Mouse (Mus musculus) brain, embryonic 14.5 days (tissue): ENCODE data around the gene Cramp1l. TPM values are rescaled to one million over a fixed set of nuclear protein-coding genes. Genes with fewer than 3 reads are reported as not detected.
"Not testable (repeated sequence)": the region's sequence is repeated elsewhere in the genome, so short reads cannot be mapped to it uniquely, and the experiment has no call there.

Experiments used
- DNase-seq: peaks from one replicate; pipeline ENCODE4 v3.0.0-alpha.2; 2011; ENCODE audit warnings: low read depth
- CTCF ChIP-seq: fragments of 200-500 bp; IDR thresholded peaks from 2 replicates; pipeline ENCODE4 v1.5.1; 2012; ENCODE audit warnings: inconsistent platforms, mild to moderate bottlenecking, moderate library complexity, borderline replicate concordance; ENCODE audit not compliant: insufficient read depth, insufficient read length; ENCODE audit errors: extremely low read depth
- POLR2A ChIP-seq: fragments of 200-500 bp; IDR thresholded peaks from 2 replicates; pipeline ENCODE4 v1.6.1; 2012; ENCODE audit warnings: mild to moderate bottlenecking, inconsistent platforms, borderline replicate concordance; ENCODE audit not compliant: poor library complexity, insufficient read depth, insufficient read length, severe bottlenecking; ENCODE audit errors: extremely low read depth
- polyA plus RNA-seq: library from polyadenylated mRNA; depleted of rRNA; stranded (reverse); fragments of >200 nt; gene quantifications from 2 replicates; pipeline ENCODE4 v1.2.3, GENCODE M21; 2012

The Cramp1l gene
- polyA plus RNA-seq, 1 experiment, result 31.4 TPM

DNA sequence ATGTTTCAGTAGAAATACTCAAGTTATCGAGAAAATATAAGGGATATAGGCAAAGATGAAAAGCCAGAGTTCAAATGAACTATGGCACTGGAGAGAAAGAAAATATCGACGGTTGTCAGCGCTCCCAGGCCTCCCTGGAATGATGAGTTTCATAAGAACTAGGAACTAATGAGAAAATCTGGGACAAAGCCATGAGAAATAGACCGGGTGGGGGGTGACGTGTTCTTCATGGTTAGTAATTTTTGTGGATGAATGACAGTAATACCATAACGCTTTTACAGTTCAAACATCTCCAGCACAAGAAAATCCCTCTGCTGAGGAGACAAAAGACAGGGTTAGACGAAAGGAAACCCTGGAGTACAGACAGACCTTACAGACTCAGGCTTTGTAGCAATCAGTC is 56.2 kb downstream of the Cramp1l start:
- no peak for TF ChIP-seq CTCF
- no peak for TF ChIP-seq POLR2A

DNA sequence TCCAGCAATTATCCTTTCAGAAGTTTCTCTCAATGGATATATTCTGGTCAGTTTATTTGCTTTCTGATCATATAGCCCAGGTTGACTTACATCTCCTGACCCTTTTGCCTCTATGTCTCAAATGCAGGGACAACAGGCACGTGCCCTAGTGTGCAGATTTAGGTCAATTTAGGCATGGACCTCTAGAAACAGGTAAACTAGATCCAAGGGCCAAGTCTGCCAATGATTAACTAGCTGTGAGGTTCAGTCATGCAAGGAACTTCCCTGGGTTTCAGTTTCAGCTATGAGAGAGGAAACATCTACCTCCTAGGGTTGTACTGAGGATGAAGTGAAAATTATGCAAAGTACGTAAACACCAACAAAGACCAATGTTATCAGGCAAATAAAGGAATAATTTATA is 62.3 kb downstream of the Cramp1l start:
- no peak for DNase-seq
- TF ChIP-seq POLR2A (no peak), CTCF (no peak)

More for the DNA sequence above, 56.2 kb downstream of the Cramp1l start:
- DNase-seq, result peak; percentile 26

DNA sequence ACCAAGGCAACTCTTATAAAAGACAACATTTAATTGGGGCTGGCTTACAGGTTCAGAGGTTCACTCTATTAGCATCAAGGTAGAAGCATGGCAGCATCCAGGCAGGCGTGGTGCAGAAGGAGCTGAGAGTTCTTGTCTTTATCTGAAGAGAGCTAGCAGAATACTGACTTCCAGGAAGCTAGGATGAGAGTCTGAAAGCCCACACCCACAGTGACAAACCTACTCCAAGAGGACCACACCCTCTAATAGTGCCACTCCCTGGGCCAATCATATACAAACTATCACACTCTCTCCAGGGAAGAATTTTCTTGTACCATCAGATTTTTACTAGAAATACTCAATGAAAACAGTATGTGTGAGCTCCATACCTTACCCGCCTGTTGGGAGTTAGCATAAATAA is 64.9 kb downstream of the Cramp1l start:
- DNase-seq, result no peak
- TF ChIP-seq POLR2A, result no peak
- no peak for TF ChIP-seq CTCF

GRCm38 (mm10) chr17:24948204-24948603 is 67.4 kb downstream of the Cramp1l start:
- DNase-seq, result no peak
- TF ChIP-seq POLR2A, result no peak
- TF ChIP-seq CTCF, result no peak

DNA sequence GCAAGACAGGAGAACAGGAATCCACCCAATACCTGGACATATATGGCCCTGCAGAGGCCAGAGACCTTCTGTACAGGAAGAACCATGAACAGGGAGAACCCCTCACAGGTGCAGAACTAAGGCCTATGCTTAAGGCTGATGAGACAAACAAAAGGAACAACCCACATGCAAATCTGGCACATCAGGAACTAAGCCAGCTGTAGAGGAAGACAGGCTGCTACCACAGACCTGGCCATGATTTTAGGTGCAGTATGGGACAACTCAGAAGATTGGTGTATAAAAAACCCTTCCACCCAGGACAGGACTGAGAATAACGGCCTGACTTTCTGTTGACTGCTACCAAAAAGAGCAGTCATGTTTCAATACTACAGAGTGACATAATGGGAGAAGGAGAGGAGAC is 72.0 kb downstream of the Cramp1l start:
- DNase-seq, result not testable (repeated sequence)

GRCm38 (mm10) chr17:24943036-24943435 is 72.6 kb downstream of the Cramp1l start:
- TF ChIP-seq CTCF, result no peak
- TF ChIP-seq POLR2A, result no peak
- DNase-seq, result no peak

DNA sequence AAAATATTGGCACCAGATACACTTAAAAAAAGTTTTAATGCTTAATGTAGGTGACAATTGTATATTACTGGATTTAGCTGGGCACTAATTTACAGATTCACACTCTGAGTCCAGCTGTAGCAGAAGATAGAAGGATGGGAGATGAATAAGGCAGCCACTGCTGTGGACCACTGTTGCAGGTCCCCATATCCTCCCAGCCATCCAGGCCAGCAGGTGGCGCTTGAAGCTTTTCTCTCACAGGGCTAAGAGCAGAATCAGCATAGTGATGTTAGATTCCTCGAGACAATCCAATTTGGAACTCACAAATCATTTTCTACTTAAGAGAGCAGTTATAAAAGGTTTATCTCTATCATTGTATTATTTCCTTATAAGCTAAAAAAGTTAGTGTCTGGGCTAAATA is 73.1 kb downstream of the Cramp1l start:
- peak; percentile 55; the same call in 1 of the 2 replicates for TF ChIP-seq CTCF
- DNase-seq, result peak; percentile 19

DNA sequence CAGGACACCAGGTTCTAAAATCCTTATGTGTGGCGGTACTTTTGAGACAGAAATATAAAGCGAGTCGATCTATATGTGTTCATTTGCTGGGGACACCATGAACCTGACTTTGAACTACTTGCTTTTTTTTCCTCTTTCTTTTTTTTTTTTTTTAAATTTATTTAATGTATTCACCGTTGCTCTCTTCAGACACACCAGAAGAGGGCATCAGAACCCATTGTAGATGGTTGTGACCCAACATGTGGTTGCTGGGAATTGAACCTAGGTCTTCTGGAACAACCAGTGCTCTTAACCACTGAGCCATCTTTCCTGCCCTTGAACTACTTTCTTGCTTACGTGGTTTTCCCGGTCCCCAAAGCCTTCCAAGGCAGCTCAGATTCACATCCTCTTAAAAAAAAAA is 78.3 kb downstream of the Cramp1l start:
- no peak for TF ChIP-seq POLR2A
- TF ChIP-seq CTCF, result peak; percentile 11; the same call in 1 of the 2 replicates
- no peak for DNase-seq

GRCm38 (mm10) chr17:24936259-24937237 is 79.0 kb downstream of the Cramp1l start, which contains the start of gene Mapk8ip3:
TSS of gene Mapk8ip3 (minus strand) at chr17:24936977.
- peak; percentile 7; the same call in 1 of the 2 replicates for TF ChIP-seq CTCF
- peak; percentile 91 for TF ChIP-seq POLR2A
- peak; percentile 98 for DNase-seq

- no peak for DNase-seq
- TF ChIP-seq POLR2A, result no peak
- no peak for TF ChIP-seq CTCF
Observed at GRCm38 (mm10) chr17:24935666-24936065, 79.9 kb downstream of the Cramp1l start.

GRCm38 (mm10) chr17:24934926-24935325 is 80.7 kb downstream of the Cramp1l start:
- TF ChIP-seq CTCF, result no peak
- TF ChIP-seq POLR2A, result no peak
- DNase-seq, result no peak

DNA sequence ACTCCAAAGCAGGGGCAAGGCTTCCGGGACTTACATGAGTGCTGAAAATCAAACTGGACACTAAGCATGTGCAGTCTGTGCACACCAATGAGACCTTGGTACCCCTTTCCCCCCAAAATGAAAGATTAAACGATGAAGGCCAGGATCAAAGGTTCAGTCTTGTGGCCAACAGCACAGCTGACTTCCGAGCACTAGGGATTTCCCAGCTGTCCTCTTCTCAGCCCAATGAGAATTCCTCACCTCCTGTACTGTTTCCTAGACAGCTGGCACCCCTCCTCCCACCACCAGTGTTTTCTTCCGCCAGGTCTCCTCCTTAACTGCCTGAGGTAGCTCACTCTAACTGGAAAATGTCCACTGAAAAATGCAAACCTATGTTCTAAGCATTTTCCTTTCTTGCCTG is 82.4 kb downstream of the Cramp1l start:
- TF ChIP-seq CTCF (no peak), POLR2A (no peak)
- DNase-seq, result no peak

DNA sequence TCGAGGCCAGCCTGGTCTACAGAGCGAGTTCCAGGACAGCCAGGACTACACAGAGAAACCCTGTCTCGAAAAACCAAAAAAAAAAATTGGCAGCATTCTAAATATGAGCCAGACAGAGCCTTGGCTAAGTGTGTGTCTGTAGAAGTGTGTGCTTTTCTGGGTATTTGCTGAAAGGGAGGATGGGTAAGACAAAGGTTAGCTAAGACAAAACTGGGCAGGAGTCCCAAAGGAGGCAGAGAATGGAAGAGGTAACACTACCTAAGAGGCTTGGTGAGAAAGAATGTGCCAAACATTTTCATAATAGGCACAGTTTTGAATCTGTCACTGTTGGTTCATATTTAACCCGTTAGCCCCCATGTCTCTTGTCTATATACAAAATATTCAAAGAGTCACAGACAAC is 83.2 kb downstream of the Cramp1l start:
- no peak for DNase-seq
- TF ChIP-seq POLR2A (no peak), CTCF (no peak)

- TF ChIP-seq CTCF (no peak), POLR2A (no peak)
- no peak for DNase-seq
Observed at GRCm38 (mm10) chr17:24929506-24929905, 86.1 kb downstream of the Cramp1l start.
